Mouse (Mus musculus): Measurements from ENCODE around the gene Mipep. TPM values are rescaled to one million over a fixed set of nuclear protein-coding genes. Genes with fewer than 3 reads are reported as not detected.

Mipep gene
- total RNA-seq (2023): 14.4 TPM

GRCm38 (mm10) chr14:60784427-60785315 lies at the start of gene Mipep:
Gene Mipep, plus strand, starts transcription at chr14:60784573.

GRCm38 (mm10) chr14:60767884-60768283 lies 16.5 kb upstream of the Mipep start, which contains the start of gene C1qtnf9:
Gene C1qtnf9, plus strand, starts transcription at chr14:60768134.

Other genes starting within 250 kb of the Mipep start
- 110 TPM for gene Spata13, start 150.6 kb upstream of the Mipep start, total RNA-seq (2023)
- gene C1qtnf9, start 16.4 kb upstream of the Mipep start, total RNA-seq (2023): 1.4 TPM

Data from CD8-positive naive resting alpha-beta T cell, adult 57 days (primary cell).